Mouse (Mus musculus): ENCODE measurements around the gene Cap2.

Cap2 gene

GRCm38 (mm10) chr13:46525295-46526255 is 23.9 kb downstream of the Cap2 start:
- peak; percentile 10 for DNase-seq (ENCODE audit: low read depth)

GRCm38 (mm10) chr13:46526645-46527044 is 25.0 kb downstream of the Cap2 start:
- DNase-seq (ENCODE audit: low read depth) = peak; percentile 72

- no peak for DNase-seq (ENCODE audit: low read depth)
Measured at GRCm38 (mm10) chr13:46527340-46527739, 25.7 kb downstream of the Cap2 start.

- DNase-seq (ENCODE audit: low read depth) = no peak
Measured at GRCm38 (mm10) chr13:46529037-46529436, 27.4 kb downstream of the Cap2 start.

- DNase-seq (ENCODE audit: low read depth) = no peak
Measured at GRCm38 (mm10) chr13:46530546-46530945, 28.9 kb downstream of the Cap2 start.

GRCm38 (mm10) chr13:46531676-46532075 is 30.0 kb downstream of the Cap2 start:
- no peak for DNase-seq (ENCODE audit: low read depth)

GRCm38 (mm10) chr13:46532276-46532675 is 30.6 kb downstream of the Cap2 start:
- DNase-seq (ENCODE audit: low read depth) = no peak

- no peak for DNase-seq (ENCODE audit: low read depth)
Measured at GRCm38 (mm10) chr13:46533342-46534129, 31.9 kb downstream of the Cap2 start.

GRCm38 (mm10) chr13:46534171-46534968 is 32.7 kb downstream of the Cap2 start:
- DNase-seq (ENCODE audit: low read depth) = no peak

- DNase-seq (ENCODE audit: low read depth) = no peak
Measured at GRCm38 (mm10) chr13:46534969-46535785, 33.5 kb downstream of the Cap2 start.

- DNase-seq (ENCODE audit: low read depth) = no peak
Measured at GRCm38 (mm10) chr13:46539284-46539683, 37.6 kb downstream of the Cap2 start.

- no peak for DNase-seq (ENCODE audit: low read depth)
Measured at GRCm38 (mm10) chr13:46540943-46541342, 39.3 kb downstream of the Cap2 start.

- no peak for DNase-seq (ENCODE audit: low read depth)
Measured at GRCm38 (mm10) chr13:46542782-46543181, 41.1 kb downstream of the Cap2 start.

- no peak for DNase-seq (ENCODE audit: low read depth)
Measured at GRCm38 (mm10) chr13:46544608-46545007, 43.0 kb downstream of the Cap2 start.

GRCm38 (mm10) chr13:46545081-46545480 is 43.4 kb downstream of the Cap2 start:
- no peak for DNase-seq (ENCODE audit: low read depth)

GRCm38 (mm10) chr13:46546846-46547245 is 45.2 kb downstream of the Cap2 start:
- no peak for DNase-seq (ENCODE audit: low read depth)

GRCm38 (mm10) chr13:46547253-46547652 is 45.6 kb downstream of the Cap2 start:
- no peak for DNase-seq (ENCODE audit: low read depth)

- DNase-seq (ENCODE audit: low read depth) = no peak
Measured at GRCm38 (mm10) chr13:46548132-46548531, 46.5 kb downstream of the Cap2 start.

- DNase-seq (ENCODE audit: low read depth) = no peak
Measured at GRCm38 (mm10) chr13:46548600-46549179, 47.0 kb downstream of the Cap2 start.

GRCm38 (mm10) chr13:46550627-46551026 is 49.0 kb downstream of the Cap2 start:
- no peak for DNase-seq (ENCODE audit: low read depth)

GRCm38 (mm10) chr13:46554736-46555135 is 53.1 kb downstream of the Cap2 start:
- no peak for DNase-seq (ENCODE audit: low read depth)
